Mouse (Mus musculus): Measurements from ENCODE around the gene Kptn. TPM values are rescaled to one million over a fixed set of nuclear protein-coding genes. Genes with fewer than 3 reads are reported as not detected.

The Kptn gene
- polyA plus RNA-seq, 3 experiments from 2014 or later, result 18.7 to 23.5 (median 19.2) TPM

DNA sequence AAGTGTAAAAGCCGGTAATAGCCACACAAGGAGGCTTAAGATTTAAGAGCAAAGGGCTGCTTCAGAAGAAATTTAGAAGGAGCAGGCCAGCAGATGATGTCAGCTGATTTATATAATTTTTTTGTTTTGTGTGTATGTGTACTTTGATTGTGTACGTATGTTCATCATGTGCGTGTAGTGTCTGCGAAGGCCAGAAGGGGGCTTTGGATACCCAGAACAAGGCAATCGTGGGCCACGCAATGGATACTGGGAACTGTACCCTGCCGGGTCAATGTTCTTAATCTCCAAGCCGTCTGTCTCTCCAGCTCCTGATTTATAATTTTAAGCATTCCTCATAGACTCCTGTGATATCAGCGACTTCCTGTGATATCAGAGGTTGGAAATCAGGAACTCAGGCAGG, 41.6 kb downstream of the Kptn start:
- ATAC-seq, result no peak

DNA sequence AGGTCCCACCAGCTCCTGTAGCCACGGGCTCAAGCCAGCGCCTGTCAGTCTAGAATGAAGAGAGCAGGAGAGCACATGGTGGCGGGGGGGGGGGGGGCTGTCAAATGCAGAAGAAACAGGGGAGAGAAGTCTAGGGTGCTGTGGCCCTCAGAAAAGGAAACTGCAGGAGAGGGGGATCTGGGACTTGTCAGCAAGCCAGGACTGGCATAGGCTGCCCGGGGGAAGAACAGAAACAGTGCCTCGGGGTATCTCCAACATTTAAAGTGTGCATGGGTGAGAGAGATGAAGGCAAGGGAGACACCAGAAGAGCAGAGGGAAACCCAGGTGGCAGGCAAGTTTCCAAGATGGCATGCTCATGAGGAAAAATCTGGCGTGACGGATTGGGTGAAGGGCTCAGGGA, 42.3 kb downstream of the Kptn start:
- no peak for ATAC-seq

DNA sequence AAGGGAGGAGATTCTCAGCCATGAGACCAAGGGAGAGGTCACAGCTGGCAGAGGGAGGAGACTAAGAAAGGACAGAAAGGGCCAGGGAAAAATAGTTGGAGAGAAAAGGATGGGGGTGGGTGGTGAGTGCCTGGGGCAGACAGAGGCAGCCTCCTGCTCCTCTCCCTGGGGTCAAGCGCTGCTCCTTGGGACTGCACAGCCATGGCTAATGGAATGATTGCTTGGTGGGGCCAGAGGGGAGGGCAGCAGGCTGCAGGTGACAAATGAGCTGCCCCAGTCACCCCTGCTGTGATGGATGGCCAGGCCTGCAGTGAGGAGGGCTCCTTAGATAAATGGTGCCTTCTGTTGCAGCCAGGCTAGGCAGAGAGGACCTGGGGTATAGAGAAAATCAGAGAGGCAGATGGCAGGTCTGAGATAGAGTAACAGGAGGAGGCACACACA, 52.5 kb downstream of the Kptn start:
- no peak for ATAC-seq

DNA sequence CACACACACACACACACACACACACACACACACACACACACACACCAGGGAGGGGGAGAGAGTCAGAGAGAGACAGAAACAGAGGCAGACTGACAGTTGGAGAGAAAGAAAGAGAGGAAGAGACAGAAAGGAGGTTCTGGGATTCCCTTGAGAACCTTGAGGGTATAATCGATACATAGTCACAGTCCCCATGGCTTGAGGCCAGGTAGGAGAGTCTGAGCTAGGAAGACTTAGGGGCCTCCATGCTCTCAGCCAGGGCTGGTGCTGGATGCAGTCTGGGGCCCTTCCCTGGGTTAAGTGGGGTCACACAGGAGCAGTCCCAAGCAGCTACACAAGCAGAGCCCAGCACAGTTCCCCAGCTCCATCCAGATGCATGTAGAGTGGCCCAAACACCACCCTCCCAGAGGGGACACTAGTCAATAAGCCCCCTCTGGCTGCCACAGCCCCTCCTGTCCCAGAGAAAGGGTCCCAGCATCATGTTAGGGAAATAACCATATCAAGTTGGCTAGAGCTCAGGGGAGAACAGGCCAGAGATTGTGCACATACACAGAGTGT, 53.0 kb downstream of the Kptn start:
- ATAC-seq, result no peak

DNA sequence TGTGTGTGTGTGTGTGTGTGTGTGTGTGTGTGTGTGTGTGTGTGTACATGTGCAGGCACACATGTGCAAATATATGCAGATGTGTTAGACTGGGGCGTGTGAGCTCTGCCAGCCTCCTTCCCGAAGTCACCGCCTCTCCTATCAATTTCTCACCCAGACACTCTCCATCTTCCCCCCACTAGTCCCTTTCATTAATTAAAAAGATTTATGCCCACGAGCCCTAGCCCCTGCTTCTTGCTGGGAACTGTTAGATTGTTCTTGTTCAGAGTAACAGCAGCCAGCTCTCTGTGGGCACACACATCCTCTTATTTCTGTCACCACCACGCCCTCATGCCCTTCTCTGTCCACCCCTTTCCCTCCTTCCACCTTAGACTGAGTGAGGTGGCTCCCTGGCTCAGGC, 53.5 kb downstream of the Kptn start:
- no peak for ATAC-seq

DNA sequence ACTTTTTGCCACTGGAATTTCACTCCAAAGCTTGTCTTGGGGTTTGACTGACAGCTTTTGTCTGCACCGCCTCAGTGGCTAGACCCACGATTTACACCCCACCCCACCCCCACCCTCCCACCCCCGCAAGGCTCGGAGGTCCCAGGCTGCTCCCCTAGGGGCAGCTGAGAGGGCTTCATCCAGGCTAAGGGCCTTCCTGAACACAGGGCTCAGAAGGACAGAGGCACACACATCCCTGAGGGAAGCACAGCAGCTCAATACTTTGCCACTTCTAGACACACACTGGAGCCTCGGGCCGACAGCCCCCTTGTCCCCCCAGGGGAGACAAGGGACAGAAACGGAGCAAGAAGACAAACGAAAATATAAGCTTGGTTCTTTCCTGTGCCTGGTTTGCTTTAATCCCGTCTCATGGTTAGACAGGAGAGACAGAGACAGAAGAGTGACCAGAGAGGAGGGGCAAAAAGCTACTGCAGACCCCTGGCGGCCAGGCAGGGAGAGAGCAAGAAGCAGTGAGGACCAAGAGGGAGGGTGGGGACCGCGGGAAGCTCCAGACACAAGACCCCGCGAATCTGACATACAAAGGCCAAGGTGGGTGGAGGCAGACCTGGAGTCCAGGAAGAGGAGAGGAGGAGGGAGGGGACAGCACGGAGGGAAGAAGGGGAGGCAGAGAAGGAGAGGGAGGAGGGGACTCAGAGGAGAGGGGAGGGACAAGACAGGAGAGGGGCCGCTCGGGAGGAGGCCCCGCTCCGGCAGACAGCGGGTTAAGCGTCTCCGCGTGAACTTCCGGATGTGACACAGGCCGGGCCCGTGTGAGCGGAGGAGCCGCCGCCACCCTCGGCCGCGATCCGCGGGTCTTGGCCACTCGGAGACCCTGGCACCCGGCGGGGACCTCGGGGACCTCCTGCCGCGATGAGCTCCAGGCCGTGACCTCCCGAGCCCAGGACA, 55.2 kb downstream of the Kptn start, which contains the start of gene Meis3:
Gene Meis3 (plus strand): TSS at position 494 of the 945 bp plus-strand sequence.
- peak; percentile 83 for ATAC-seq

DNA sequence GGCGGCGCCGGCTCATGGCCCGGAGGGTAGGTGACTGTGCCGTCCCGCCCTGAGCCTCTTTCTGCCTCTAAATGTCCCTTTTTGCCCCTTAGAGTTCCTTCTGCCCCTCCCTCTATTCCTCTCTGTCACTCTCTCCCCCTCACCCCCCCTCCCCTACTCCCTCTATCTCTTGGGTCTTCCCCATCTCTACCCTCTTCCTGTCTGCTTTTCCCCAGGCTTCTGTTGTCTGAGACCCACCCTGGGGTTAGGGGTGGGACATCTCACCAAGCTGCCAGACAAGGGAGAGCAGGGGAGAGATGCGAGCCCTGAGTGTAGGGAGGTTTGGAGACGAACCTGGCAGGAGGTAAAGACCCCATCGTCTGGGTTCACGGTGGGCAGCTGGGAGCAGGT, 55.8 kb downstream of the Kptn start:
- ATAC-seq, result peak; percentile 44

Other genes starting within 250 kb of the Kptn start
- gene Crx, start 239.9 kb upstream of the Kptn start, polyA plus RNA-seq (2017; shearing (Covaris generic)), result not detected
- gene Crxos, start 237.3 kb upstream of the Kptn start, polyA plus RNA-seq (2017; shearing (Covaris generic)), result not detected
- gene Selenow, start 197.5 kb upstream of the Kptn start, polyA plus RNA-seq (2017; shearing (Covaris generic)), result 100 to 1,000 TPM; 681 to 943 (median 889) TPM
- 100 to 1,000 TPM; 272 to 320 (median 288) TPM for gene Nop53, start 173.8 kb upstream of the Kptn start, polyA plus RNA-seq (2017; shearing (Covaris generic))
- under 1 TPM in 2 of 3 experiments, not detected in 1; 0.19 to 0.34 TPM for gene Ehd2, start 152.3 kb upstream of the Kptn start, polyA plus RNA-seq (2017; shearing (Covaris generic))
- gene Bicra, start 72.0 kb upstream of the Kptn start, polyA plus RNA-seq (2017; shearing (Covaris generic)), result 1 to 10 TPM; 2.7 to 4.4 (median 4.2) TPM
- under 1 TPM in 1 of 3 experiments, not detected in 2; 0.07 TPM for gene Zfp541, start 58.1 kb upstream of the Kptn start, polyA plus RNA-seq (2017; shearing (Covaris generic))
- gene Napa, start 21.4 kb upstream of the Kptn start, polyA plus RNA-seq (2017; shearing (Covaris generic)), result 100 to 1,000 TPM; 191 to 298 (median 208) TPM
- not detected for gene Slc8a2, start 9.9 kb downstream of the Kptn start, polyA plus RNA-seq (2017; shearing (Covaris generic))
- gene Meis3, start 55.2 kb downstream of the Kptn start, polyA plus RNA-seq (2017; shearing (Covaris generic)), result 10 to 100 TPM in 2 of 3 experiments, 1 to 10 TPM in 1; 8.6 to 23.2 (median 20.8) TPM
- gene Dhx34, start 102.1 kb downstream of the Kptn start, polyA plus RNA-seq (2017; shearing (Covaris generic)), result 10 to 100 TPM in 2 of 3 experiments, 1 to 10 TPM in 1; 8.3 to 12.4 (median 11.4) TPM
- gene C5ar2, start 124.3 kb downstream of the Kptn start, polyA plus RNA-seq (2017; shearing (Covaris generic)), result under 1 TPM in 1 of 3 experiments, not detected in 2; 0.23 TPM
- gene C5ar1, start 139.6 kb downstream of the Kptn start, polyA plus RNA-seq (2017; shearing (Covaris generic)), result under 1 TPM in 1 of 3 experiments, not detected in 2; 0.21 TPM
- gene Inafm1, start 153.7 kb downstream of the Kptn start, polyA plus RNA-seq (2017; shearing (Covaris generic)), result 1 to 10 TPM in 2 of 3 experiments, under 1 TPM in 1; 0.96 to 2.4 (median 2.3) TPM
- gene Ccdc9, start 166.9 kb downstream of the Kptn start, polyA plus RNA-seq (2017; shearing (Covaris generic)), result 10 to 100 TPM; 10.6 to 16.3 (median 11.5) TPM
- gene Bbc3, start 188.5 kb downstream of the Kptn start, polyA plus RNA-seq (2017; shearing (Covaris generic)), result 1 to 10 TPM in 2 of 3 experiments, under 1 TPM in 1; 0.42 to 1.5 (median 1.2) TPM

Measured in inflammation-experienced regulatory T-cells, adult 6 months (primary cell).